Mouse (Mus musculus) MEL (cell line): ENCODE data around the gene Odr4.

ENCODE experiments used
- CHD1 ChIP-seq: IDR thresholded peaks from 2 replicates; pipeline ENCODE4 v1.6.1; 2012; ENCODE audit warnings: low read depth, mild to moderate bottlenecking, inconsistent platforms, low read length, improper control_type of control experiment
- CHD2 ChIP-seq: IDR thresholded peaks from 2 replicates; pipeline ENCODE4 v1.6.1; 2011; ENCODE audit warnings: low read length, improper control_type of control experiment
- CTCF ChIP-seq, 3 experiments: IDR thresholded peaks in 2 of 3; conservative IDR thresholded peaks in 1 of 3; 2 replicates each; pipeline ENCODE4 v1.5.1; 2011 to 2012; ENCODE audit warnings: low read length in 3 of 3, low read depth in 2 of 3, mild to moderate bottlenecking in 2 of 3, improper control_type of control experiment in 1 of 3, inconsistent platforms in 1 of 3, mixed read lengths in 1 of 3, moderate library complexity in 1 of 3; ENCODE audit not compliant: control insufficient read depth in 1 of 3, insufficient read depth in 1 of 3, poor library complexity in 1 of 3, severe bottlenecking in 1 of 3
- EP300 ChIP-seq, 2 experiments: IDR thresholded peaks; 2 replicates each; pipeline ENCODE4 v1.6.1; 2011; ENCODE audit warnings: improper control_type of control experiment in 2 of 2, low read length in 2 of 2, low read depth in 1 of 2, mild to moderate bottlenecking in 1 of 2
- GATA1 ChIP-seq: IDR thresholded peaks from 2 replicates; pipeline ENCODE4 v1.6.1; 2011; ENCODE audit warnings: low read depth, low read length, improper control_type of control experiment
- JUND ChIP-seq: IDR thresholded peaks from 2 replicates; pipeline ENCODE4 v1.6.1; 2011; ENCODE audit warnings: low read depth, mild to moderate bottlenecking, improper control_type of control experiment, low read length
- MXI1 ChIP-seq: IDR thresholded peaks from 2 replicates; pipeline ENCODE4 v1.6.1; 2011; ENCODE audit warnings: mild to moderate bottlenecking, low read depth, low read length, improper control_type of control experiment
- MYC ChIP-seq: IDR thresholded peaks from 2 replicates; pipeline ENCODE4 v1.6.1; 2011; ENCODE audit warnings: low read depth, mild to moderate bottlenecking, low read length, improper control_type of control experiment, moderate library complexity
- NELFE ChIP-seq: IDR thresholded peaks from 2 replicates; pipeline ENCODE4 v1.6.1; 2011; ENCODE audit warnings: low read depth, low read length, improper control_type of control experiment
- POLR2A ChIP-seq, 2 experiments: IDR thresholded peaks; 2 replicates each; pipeline ENCODE4 v1.6.1; 2011 to 2012; ENCODE audit warnings: low read length in 2 of 2, mild to moderate bottlenecking in 2 of 2, control low read depth in 1 of 2, improper control_type of control experiment in 1 of 2, low read depth in 1 of 2, moderate library complexity in 1 of 2; ENCODE audit not compliant: control insufficient read depth in 1 of 2, insufficient read depth in 1 of 2, poor library complexity in 1 of 2
- POLR2AphosphoS2 ChIP-seq: IDR thresholded peaks from 2 replicates; pipeline ENCODE4 v1.6.1; 2011; ENCODE audit warnings: low read length, improper control_type of control experiment
- POLR2AphosphoS5 ChIP-seq: IDR thresholded peaks from 2 replicates; pipeline ENCODE4 v1.6.1; 2012; ENCODE audit warnings: low read depth, borderline replicate concordance, mild to moderate bottlenecking, inconsistent platforms, low read length, moderate library complexity, mixed read lengths
- SMC3 ChIP-seq: IDR thresholded peaks from 2 replicates; pipeline ENCODE4 v1.6.1; 2011; ENCODE audit warnings: low read depth, low read length, improper control_type of control experiment
- ZMIZ1 ChIP-seq: IDR thresholded peaks from 2 replicates; pipeline ENCODE4 v1.6.1; 2012; ENCODE audit warnings: low read depth, mild to moderate bottlenecking, inconsistent platforms, low read length, improper control_type of control experiment, moderate library complexity

- no peak for TF ChIP-seq CTCF (IDR thresholded peaks at IDR 0.05 in 2 of 3, conservative IDR thresholded peaks at IDR 0.05 in 1 of 3; ENCODE audit: control insufficient read depth in 1 of 3, insufficient read depth in 1 of 3, low read depth in 2 of 3, low read length in 3 of 3, poor library complexity in 1 of 3, severe bottlenecking in 1 of 3)
- no peak for TF ChIP-seq GATA1
- no peak for TF ChIP-seq JUND
- no peak for TF ChIP-seq CHD2
- no peak for TF ChIP-seq POLR2A (IDR thresholded peaks at IDR 0.05; ENCODE audit: control insufficient read depth in 1 of 2, insufficient read depth in 1 of 2, low read depth in 1 of 2, low read length in 2 of 2, poor library complexity in 1 of 2)
- TF ChIP-seq POLR2AphosphoS2: no peak
- TF ChIP-seq EP300 (IDR thresholded peaks at IDR 0.05; ENCODE audit: low read depth in 1 of 2, low read length in 2 of 2): no peak
- TF ChIP-seq ZMIZ1: no peak
- no peak for TF ChIP-seq POLR2AphosphoS5
- no peak for TF ChIP-seq SMC3
- no peak for TF ChIP-seq CHD1
- TF ChIP-seq MXI1: no peak
- TF ChIP-seq NELFE: no peak
- TF ChIP-seq MYC: no peak
These were observed 3.3 kb downstream of the Odr4 start for GRCm38 (mm10) chr1:150389390-150390129.
